Mouse (Mus musculus) effector memory CD4-positive, alpha-beta T cell, adult 7 months (primary cell): Measurements from ENCODE around the gene Gpr180. TPM values are rescaled to one million over a fixed set of nuclear protein-coding genes. Genes with fewer than 3 reads are reported as not detected.

Source experiments
- polyA plus RNA-seq: library from polyadenylated mRNA; unstranded; fragments of 100-300 nt; shearing (Covaris generic); gene quantifications from one replicate; pipeline ENCODE4 v1.2.1, GENCODE M21; 2017

The Gpr180 gene
- 24.7 TPM for polyA plus RNA-seq

GRCm38 (mm10) chr14:118136744-118137452 is at the start of gene Gpr180:
TSS of gene Gpr180 (plus strand) at chr14:118137158.

GRCm38 (mm10) chr14:118132642-118132977 is 4.3 kb upstream of the Gpr180 start, which contains the start of gene Tgds:
TSS of gene Tgds (minus strand) at chr14:118132755.

Other genes starting within 250 kb of the Gpr180 start
- 0.56 TPM for gene Dct, start 84.9 kb upstream of the Gpr180 start, polyA plus RNA-seq
- 13.2 TPM for gene Tgds, start 4.4 kb upstream of the Gpr180 start, polyA plus RNA-seq
- gene Sox21, start 99.9 kb downstream of the Gpr180 start, polyA plus RNA-seq = 0.20 TPM
- not detected for gene Gm9376, start 129.8 kb downstream of the Gpr180 start, polyA plus RNA-seq